Mouse (Mus musculus): ENCODE results near the gene Mllt6.

DNA sequence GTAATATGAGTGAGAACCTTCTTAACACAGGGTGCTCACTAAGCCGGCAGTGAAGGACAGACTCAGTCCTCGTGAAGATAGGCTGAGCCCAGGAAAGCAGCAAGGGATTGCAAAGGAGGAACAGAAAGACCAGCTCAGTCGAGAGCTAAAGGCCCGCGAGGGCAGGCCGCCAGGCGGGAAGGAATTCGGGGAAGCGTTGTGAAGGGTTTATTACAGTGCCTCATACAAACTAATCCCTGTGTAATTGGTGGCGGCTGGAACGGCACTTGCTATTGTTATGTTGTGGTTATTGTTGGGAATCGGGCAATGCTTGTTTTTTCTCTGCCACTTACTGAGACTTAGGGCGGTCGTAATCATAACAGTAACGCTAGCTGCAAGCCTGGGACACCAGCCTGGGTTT lies 14.2 kb downstream of the Mllt6 start:
- TF ChIP-seq POLR2A (IDR thresholded peaks at IDR 0.05; ENCODE audit: low read depth, low read length) (no peak), HCFC1 (IDR thresholded peaks at IDR 0.05; ENCODE audit: low read depth, low read length) (no peak), ZKSCAN1 (IDR thresholded peaks at IDR 0.05; ENCODE audit: borderline replicate concordance, low read depth, low read length) (no peak), CTCF (conservative IDR thresholded peaks at IDR 0.05 in 1 of 2, IDR thresholded peaks at IDR 0.05 in 1 of 2; ENCODE audit: low read depth in 2 of 2, low read length in 2 of 2) (no peak), RAD21 (IDR thresholded peaks at IDR 0.05; ENCODE audit: low read depth, low read length) (no peak), TCF12 (IDR thresholded peaks at IDR 0.05; ENCODE audit: low read depth, low read length) (no peak), BHLHE40 (IDR thresholded peaks at IDR 0.05; ENCODE audit: low read depth, low read length) (no peak), EP300 (IDR thresholded peaks at IDR 0.05; ENCODE audit: low read length) (no peak), MEF2A (IDR thresholded peaks at IDR 0.05; ENCODE audit: borderline replicate concordance, low read depth, low read length) (no peak), MAFK (IDR thresholded peaks at IDR 0.05; ENCODE audit: insufficient replicate concordance, low read length) (no peak), E2F4 (IDR thresholded peaks at IDR 0.05; ENCODE audit: insufficient replicate concordance, low read depth, low read length) (no peak), USF2 (conservative IDR thresholded peaks at IDR 0.05; ENCODE audit: low read depth, low read length) (no peak), USF1 (IDR thresholded peaks at IDR 0.05; ENCODE audit: low read depth, low read length) (no peak)
